Mouse (Mus musculus) kidney, embryonic 16.5 days (tissue): ENCODE results near the gene Grap. TPM values are rescaled to one million over a fixed set of nuclear protein-coding genes. Genes with fewer than 3 reads are reported as not detected.
"Not testable (repeated sequence)": the region's sequence is repeated elsewhere in the genome, so short reads cannot be mapped to it uniquely, and the experiment has no call there.

Source experiments
- ATAC-seq: fragments of 200-750 bp; cut with Nextera tagmentation; 2 replicates; pipeline ENCODE4 v1.8.0; 2017; ENCODE audit warnings: moderate TSS enrichment; ENCODE audit not compliant: low FRiP score, low TSS enrichment
- H3K27ac ChIP-seq: fragments of 300-500 bp; sonication (generic); 2 replicates; pipeline ENCODE4 v1.5.1; 2014; ENCODE audit warnings: low read length
- H3K27me3 ChIP-seq: fragments of 300-500 bp; sonication (generic); 2 replicates; pipeline ENCODE4 v1.6.1; 2014; ENCODE audit warnings: low read length, control low read depth, mixed read lengths; ENCODE audit not compliant: insufficient read depth
- H3K36me3 ChIP-seq: fragments of 300-500 bp; sonication (generic); 2 replicates; pipeline ENCODE4 v1.6.1; 2014; ENCODE audit warnings: low read length, control low read depth, mixed read lengths; ENCODE audit not compliant: insufficient read depth
- H3K4me1 ChIP-seq: fragments of 300-500 bp; sonication (generic); 2 replicates; pipeline ENCODE4 v1.6.1; 2014; ENCODE audit warnings: low read length, control low read depth, mixed read lengths; ENCODE audit not compliant: insufficient read depth
- H3K4me2 ChIP-seq: fragments of 300-500 bp; sonication (generic); replicated peaks from 2 replicates; pipeline ENCODE4 v1.6.1; 2014; ENCODE audit warnings: low read depth, low read length
- H3K4me3 ChIP-seq: fragments of 300-500 bp; sonication (generic); 2 replicates; pipeline ENCODE4 v1.5.1; 2014; ENCODE audit warnings: mild to moderate bottlenecking, low read length
- H3K9ac ChIP-seq: fragments of 300-500 bp; sonication (generic); replicated peaks from 2 replicates; pipeline ENCODE4 v1.6.1; 2014; ENCODE audit warnings: low read length
- H3K9me3 ChIP-seq: fragments of 300-500 bp; sonication (generic); 2 replicates; pipeline ENCODE4 v1.6.1; 2016; ENCODE audit warnings: low read length, control low read depth
- WGBS: fragments of 180-500 bp; shearing (Covaris S2); extraction: QIAGEN DNeasy Blood & Tissue Kit; methylation state at CpG from one replicate; pipeline ENCODE4 v1.1.7; 2014; 5-methylcytosine and 5-hydroxymethylcytosine counted together
- polyA plus RNA-seq: library from polyadenylated mRNA; unstranded; fragments of >200 nt; fragmentation: Nextera tagmentation; extraction: Ambion mirVana; gene quantifications from 2 replicates; pipeline ENCODE4 v1.2.1, GENCODE M21; 2015

Grap gene
- polyA plus RNA-seq, 1 experiment from 2014 or later, result 16.3 TPM

DNA sequence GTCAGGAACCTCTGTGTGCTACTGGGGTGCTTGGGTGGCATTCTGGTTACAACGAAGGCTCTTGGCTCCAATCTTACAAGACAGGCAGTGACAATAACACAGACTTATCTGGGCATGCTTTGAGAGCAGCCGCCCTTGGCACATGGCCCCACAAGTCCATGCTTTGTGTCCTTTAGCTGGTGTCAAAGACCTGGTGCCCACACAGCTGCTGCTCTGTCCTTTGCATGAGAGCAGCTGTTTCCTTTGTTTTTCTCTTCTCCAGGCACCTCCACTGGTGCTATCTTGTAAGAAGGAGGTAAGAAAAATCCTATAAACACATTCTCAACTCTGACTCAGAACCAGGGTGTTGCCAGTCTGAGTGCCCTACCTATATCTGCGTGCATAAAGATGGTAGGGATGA, 15.2 kb upstream of the Grap start:
- no peak for ATAC-seq
- 94% methylated on average over 3 of the region's 3 CpGs for WGBS
- no peak overlapping the region for H3K4me3 ChIP-seq
- no peak overlapping the region for H3K9ac ChIP-seq
- H3K4me2 ChIP-seq, result no peak overlapping the region
- H3K4me1 ChIP-seq, result no peaks in the 10 kb centered on the region
- no peaks in the 10 kb centered on the region for H3K9me3 ChIP-seq
- H3K27me3 ChIP-seq, result no peaks in the 10 kb centered on the region
- no peaks in the 10 kb centered on the region for H3K36me3 ChIP-seq
- H3K27ac ChIP-seq, result no peak overlapping the region

DNA sequence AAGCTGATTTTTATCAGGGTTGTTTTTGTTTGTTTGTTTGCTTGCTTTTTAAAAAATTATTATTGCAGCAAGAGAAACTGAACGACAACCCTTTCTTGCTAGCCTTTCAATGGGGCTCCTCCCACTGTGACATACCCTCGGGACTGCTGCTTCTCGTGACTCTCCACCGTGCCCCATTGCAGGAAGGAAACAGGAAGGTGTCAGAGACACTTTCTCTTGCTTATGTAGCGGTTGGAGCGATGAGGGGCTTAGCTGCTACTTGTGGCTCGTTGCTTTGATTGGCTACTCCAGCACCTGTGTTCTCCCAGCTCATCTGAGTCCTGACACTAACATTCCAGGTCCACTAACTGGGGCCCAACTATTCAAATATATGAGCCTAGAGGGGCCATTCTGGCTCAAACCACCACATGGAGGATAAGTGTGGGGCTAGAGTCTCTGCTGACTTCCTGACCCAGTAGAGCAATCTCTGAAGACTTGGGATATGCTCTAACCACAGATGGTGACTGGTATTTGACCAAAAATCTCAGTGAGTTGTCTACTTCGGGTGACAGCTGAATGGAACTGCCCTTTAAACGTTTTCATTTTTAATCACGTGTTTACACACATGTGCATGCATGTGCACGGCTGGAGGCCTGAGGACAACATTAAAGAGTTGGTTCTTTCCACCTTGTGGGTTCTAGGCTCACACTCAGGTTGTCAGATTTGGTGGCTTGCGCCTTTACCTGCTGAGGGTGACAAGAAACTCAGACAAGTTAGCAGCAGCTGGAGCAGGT, 14.1 kb upstream of the Grap start:
- Histone ChIP-seq H3K4me2 (no peak overlapping the region), H3K27me3 (no peaks in the 10 kb centered on the region), H3K4me3 (no peak overlapping the region), H3K9ac (no peak overlapping the region), H3K4me1 (no peaks in the 10 kb centered on the region), H3K36me3 (no peaks in the 10 kb centered on the region), H3K9me3 (no peaks in the 10 kb centered on the region), H3K27ac (no peak overlapping the region)
- WGBS, result 69% methylated on average over 12 of the region's 12 CpGs
- ATAC-seq, result no peak

DNA sequence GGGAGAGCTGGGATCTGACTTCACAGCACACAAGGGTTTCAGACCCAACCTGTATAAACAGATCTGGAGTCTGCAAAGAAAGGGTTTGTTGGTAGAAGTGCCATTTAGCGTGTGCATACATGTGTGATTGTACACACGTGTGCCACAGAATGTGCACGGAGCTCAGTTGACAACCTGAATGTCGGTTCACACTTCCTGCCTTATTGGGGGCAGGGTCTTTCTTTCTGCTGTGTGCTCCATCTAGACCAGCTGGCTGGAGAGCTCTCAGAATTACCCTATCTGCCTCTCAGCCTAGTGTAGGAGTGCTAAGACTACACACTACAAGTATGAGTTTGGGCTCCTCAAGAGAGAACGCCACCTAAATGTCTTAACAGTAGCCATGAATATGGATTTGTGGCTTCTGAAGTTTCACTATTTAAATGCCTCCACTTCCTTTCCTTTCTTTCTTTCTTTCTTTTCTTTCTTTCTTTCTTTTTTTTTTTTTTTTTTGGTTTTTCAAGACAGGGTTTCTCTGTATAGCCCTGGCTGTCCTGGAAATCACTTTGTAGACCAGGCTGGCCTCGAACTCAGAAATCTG, 13.4 kb upstream of the Grap start:
- ATAC-seq, result no peak
- WGBS, result 88% methylated on average over 5 of the region's 6 CpGs
- Histone ChIP-seq H3K27ac (no peak overlapping the region), H3K4me1 (no peaks in the 10 kb centered on the region), H3K4me2 (no peak overlapping the region), H3K4me3 (no peak overlapping the region), H3K9me3 (no peaks in the 10 kb centered on the region), H3K36me3 (no peaks in the 10 kb centered on the region), H3K27me3 (no peaks in the 10 kb centered on the region), H3K9ac (no peak overlapping the region)

DNA sequence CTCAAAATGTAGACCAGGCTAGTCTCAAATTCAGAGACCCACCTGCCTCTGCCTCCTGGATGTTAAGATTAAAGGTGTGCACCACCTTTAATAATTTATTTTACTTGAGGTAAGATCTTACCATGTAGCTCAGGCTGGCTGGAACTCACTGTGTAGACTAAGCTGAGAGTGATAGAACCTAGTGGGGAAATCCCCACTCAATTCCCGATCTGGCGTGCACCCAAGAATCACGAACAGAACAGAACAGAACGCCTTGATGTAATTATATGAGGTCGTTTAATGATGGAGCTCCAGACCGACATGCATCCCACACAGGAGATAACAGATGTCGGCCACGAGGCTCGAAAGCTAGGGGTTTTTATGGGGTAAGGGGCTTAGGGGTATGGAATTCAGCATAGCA, 12.5 kb upstream of the Grap start:
- not testable (repeated sequence) for H3K9ac ChIP-seq, H3K9me3 ChIP-seq, H3K36me3 ChIP-seq, H3K4me1 ChIP-seq, ATAC-seq, H3K4me3 ChIP-seq, H3K27ac ChIP-seq, H3K27me3 ChIP-seq, H3K4me2 ChIP-seq
- WGBS, result 58% methylated on average over 9 of the region's 9 CpGs

DNA sequence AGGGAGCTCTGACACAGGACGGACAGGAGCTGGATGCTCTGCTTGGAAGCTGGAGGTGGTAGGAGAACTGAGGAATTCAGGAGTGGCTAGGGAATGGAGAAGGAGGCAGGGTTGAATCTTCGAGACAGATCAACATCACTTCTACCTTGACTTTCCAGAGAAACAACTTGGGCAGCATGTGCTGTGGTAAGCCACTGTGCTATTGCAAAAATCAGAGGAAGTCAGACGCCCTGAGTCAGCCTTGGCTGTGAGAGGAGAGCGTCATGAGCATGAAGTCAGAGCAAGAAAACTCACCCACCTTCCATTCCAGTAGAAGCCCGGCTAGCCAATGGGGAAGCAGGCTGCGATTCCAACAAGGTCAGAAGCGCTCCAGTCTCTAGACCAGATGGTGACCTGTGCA, 11.0 kb upstream of the Grap start:
- no peak for ATAC-seq
- no peak overlapping the region for H3K4me2 ChIP-seq
- no peaks in the 10 kb centered on the region for H3K4me1 ChIP-seq
- no peaks in the 10 kb centered on the region for H3K36me3 ChIP-seq
- no peak overlapping the region for H3K9ac ChIP-seq
- 87% methylated on average over 7 of the region's 7 CpGs for WGBS
- H3K4me3 ChIP-seq, result no peak overlapping the region
- no peak overlapping the region for H3K27ac ChIP-seq
- H3K9me3 ChIP-seq, result no peaks in the 10 kb centered on the region
- H3K27me3 ChIP-seq, result no peaks in the 10 kb centered on the region

DNA sequence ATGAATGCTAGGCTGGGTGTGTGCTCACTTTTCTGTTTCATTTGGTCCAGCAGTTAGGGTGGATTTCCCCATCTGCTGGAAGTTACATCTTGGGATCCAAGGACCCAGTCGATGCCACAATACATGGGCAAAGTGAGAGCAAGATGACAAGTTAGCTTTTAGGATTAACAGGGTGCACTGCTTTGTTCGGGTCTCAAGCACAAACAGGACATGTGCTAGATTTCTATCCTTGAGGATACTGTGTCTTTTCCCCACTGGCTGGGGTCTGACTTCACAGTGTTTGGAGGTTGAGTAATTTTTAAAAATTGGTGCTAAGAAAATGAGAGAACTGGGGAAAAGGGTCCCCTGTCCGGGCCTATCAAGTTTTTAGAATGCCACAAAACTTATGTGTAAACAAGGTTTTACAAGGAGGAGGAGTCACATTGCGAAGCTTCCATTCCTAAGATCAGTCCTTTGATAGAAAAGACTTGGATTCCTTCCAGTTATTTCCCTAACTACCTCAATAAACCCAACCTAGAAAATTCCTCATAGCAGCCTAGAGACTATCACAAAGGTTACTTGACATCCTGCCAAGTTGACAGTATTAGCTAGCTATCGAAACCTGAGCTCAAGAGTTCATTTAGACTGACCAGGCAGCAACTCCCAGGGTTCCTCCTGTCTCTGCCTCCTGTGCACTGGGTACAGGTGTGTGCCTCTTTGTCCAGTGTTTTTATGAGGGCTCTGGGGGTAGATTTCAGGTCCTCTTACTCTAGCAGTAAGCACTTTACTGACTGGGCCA, 9.7 kb upstream of the Grap start:
- no peak overlapping the region for H3K4me2 ChIP-seq
- WGBS, result 67% methylated on average over 5 of the region's 5 CpGs
- H3K27ac ChIP-seq, result no peak overlapping the region
- H3K9ac ChIP-seq, result no peak overlapping the region
- H3K9me3 ChIP-seq, result no peaks in the 10 kb centered on the region
- H3K27me3 ChIP-seq, result no peaks in the 10 kb centered on the region
- H3K4me1 ChIP-seq, result no peaks in the 10 kb centered on the region
- ATAC-seq, result no peak
- H3K4me3 ChIP-seq, result no peak overlapping the region
- no peaks in the 10 kb centered on the region for H3K36me3 ChIP-seq

DNA sequence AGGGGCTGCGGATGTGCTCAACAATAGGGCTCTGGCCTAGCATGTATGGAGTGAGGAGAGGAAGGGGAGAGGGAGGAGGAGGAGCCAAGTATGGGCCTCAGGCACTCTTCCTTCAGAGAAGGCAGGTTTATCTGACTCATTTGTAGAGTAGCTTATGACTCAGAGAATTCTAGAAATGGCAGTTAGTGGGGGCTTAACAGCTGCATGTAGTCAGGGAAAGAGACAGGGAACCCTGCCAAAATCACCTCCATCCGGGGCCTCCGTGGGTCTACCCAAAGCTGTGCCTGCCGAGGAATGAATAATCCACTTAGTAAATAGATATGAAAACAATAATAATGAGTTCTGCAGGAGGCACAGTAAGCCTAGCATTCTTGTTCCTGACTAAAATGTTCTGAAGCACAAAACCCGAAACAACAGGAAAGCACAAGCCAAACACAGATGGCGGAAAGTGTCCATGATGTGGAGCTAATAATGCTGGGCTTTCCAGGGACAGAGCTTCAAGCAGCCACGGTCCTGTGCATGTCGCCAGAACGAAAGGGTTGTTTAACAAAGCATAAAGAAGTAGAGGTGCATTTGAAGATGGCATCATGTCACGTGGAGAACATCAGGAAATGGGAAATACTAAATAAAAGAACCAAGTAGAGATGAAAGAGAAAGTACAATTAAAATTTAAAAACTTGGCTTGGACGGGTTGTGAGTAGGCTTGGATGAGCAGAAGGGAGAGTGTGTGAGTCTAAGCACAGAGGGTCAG, 8.3 kb upstream of the Grap start:
- H3K27me3 ChIP-seq, result no peaks in the 10 kb centered on the region
- 67% methylated on average over 11 of the region's 11 CpGs for WGBS
- ATAC-seq, result no peak
- no peak overlapping the region for H3K4me3 ChIP-seq
- no peak overlapping the region for H3K4me2 ChIP-seq
- H3K36me3 ChIP-seq, result no peaks in the 10 kb centered on the region
- H3K9ac ChIP-seq, result no peak overlapping the region
- no peaks in the 10 kb centered on the region; the same call in 1 of the 2 replicates for H3K4me1 ChIP-seq
- no peak overlapping the region for H3K27ac ChIP-seq
- no peaks in the 10 kb centered on the region for H3K9me3 ChIP-seq

DNA sequence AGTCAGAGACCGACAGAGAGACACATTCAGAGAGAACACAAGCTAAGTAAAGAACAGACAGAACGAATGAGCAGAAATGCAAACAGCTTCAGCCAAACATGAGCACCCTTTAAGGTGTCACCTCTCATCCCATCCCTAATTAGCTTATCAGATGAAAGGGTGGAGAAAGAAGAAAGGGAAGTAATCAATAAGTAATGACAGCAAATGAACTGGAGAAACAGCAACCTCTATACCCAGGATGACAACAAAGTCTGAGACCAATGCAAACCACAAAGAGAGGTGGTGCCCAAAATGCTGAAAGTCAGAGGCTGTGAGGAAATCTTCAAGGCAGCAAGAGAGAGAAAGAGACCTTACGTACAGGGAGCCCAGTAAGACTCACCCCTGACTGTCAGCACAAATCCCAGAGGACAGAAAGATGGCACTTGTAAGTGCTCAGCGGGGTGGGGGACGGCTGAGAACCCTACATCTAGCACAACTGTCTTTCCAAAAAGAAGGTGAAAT, 7.7 kb upstream of the Grap start:
- 81% methylated on average over 5 of the region's 5 CpGs for WGBS
- Histone ChIP-seq H3K9me3 (no peaks in the 10 kb centered on the region), H3K9ac (no peak overlapping the region), H3K36me3 (no peaks in the 10 kb centered on the region), H3K27ac (no peak overlapping the region), H3K4me1 (no peaks in the 10 kb centered on the region; the same call in 1 of the 2 replicates), H3K4me2 (no peak overlapping the region), H3K27me3 (no peaks in the 10 kb centered on the region), H3K4me3 (no peak overlapping the region)
- ATAC-seq, result no peak

DNA sequence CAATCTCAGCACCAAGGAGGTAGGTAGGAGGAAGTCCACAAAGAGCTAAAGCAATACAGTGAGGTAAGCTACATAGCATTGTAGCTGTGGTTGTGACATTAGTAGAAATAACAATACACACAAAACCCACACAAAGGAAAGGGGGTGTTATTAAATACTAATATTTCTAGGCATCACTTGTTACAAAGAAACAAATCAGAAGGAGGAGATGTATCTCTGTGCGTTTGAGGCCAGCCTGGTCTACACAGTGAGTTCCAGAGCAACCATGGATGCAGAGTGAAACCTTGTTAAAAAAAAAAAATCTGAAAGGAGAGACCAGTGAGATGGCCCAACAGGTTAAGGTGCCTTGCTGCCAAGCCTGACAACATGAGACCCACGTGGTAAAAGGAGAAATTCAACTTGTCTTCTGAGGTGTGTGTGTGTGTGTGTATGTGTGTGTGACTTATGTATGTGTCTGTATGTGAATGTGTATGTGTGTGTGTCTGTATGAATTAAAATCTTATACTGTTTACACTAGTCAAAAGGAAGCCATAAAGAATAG, 6.5 kb upstream of the Grap start:
- Histone ChIP-seq H3K9me3 (no peaks in the 10 kb centered on the region), H3K4me3 (no peak overlapping the region), H3K4me1 (no peaks in the 10 kb centered on the region; the same call in 1 of the 2 replicates), H3K27ac (no peak overlapping the region), H3K27me3 (no peaks in the 10 kb centered on the region), H3K9ac (no peak overlapping the region), H3K4me2 (no peak overlapping the region), H3K36me3 (no peaks in the 10 kb centered on the region)
- no peak for ATAC-seq
- 71% methylated on average over 2 of the region's 2 CpGs for WGBS
